ENCODE assay signal across 7 mouse cellular contexts in the genomic region with DNA sequence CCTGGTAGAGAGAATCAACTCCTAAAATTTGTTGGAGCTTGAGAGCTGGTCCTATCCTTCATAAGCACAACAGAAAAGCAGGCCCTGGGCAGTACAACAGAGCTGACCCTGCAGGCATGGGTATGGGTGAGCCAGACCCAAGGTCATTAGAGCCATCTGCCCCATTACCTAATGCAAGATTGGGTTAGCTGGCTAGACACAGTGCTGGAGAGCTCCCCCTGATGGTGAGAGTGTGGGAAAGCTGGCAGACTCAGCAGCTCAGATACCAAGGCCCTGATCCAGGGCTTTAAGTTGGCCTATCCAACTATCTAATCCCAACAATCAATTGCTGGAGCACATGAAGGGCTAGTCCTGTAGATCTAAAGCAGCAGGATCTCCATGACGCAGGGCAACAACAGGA. TPM values are rescaled to one million over a fixed set of nuclear protein-coding genes. Genes with fewer than 3 reads are reported as not detected.
DNase-seq lines count a peak whose midpoint lies in the region; ATAC-seq and TF ChIP-seq lines count a peak whose summit lies in the region.

No protein-coding gene starts in this region.

- H3K36me3 ChIP-seq in heart, postnatal 0 days (replicated peaks; ENCODE audit: control insufficient read depth, insufficient read depth, low read length), result peaks cover 56% of the 10 kb centered on the region

- no peak overlapping the region for H3K4me2 ChIP-seq in heart, postnatal 0 days (ENCODE audit: low read depth, low read length)

- H3K9ac ChIP-seq in heart, postnatal 0 days (replicated peaks; ENCODE audit: low read depth, low read length), result no peak overlapping the region

- TF ChIP-seq EP300 in heart, postnatal 0 days (IDR thresholded peaks at IDR 0.05; ENCODE audit: low read depth), result no peak

- peak; percentile 79 for ATAC-seq in heart, postnatal 0 days (ENCODE audit: insufficient read depth, low read depth)

- WGBS in heart, postnatal 0 days, result 78% methylated on average over 1 of the region's 1 CpGs
- WGBS in lung, adult 2 months, result 90% methylated on average over 1 of the region's 1 CpGs

- no peaks in the 10 kb centered on the region for H3K27me3 ChIP-seq in heart, postnatal 0 days (ENCODE audit: control insufficient read depth, insufficient read depth, low read length)

- peak; percentile 68 for TF ChIP-seq CTCF in heart, postnatal 0 days (IDR thresholded peaks at IDR 0.05; ENCODE audit: low read depth)
- peak; percentile 90 for TF ChIP-seq CTCF in lung, adult 2 months (IDR thresholded peaks at IDR 0.05; ENCODE audit: insufficient read depth, low read length)

- peak overlapping the region; percentile 41 for H3K27ac ChIP-seq in heart, postnatal 0 days (ENCODE audit: low read depth)

- no peak for TF ChIP-seq POLR2A in lung, adult 2 months (IDR thresholded peaks at IDR 0.05; ENCODE audit: borderline replicate concordance, extremely low read depth, low read depth, low read length)

- peaks cover 8% of the 10 kb centered on the region; the same call in 1 of the 2 replicates for H3K4me1 ChIP-seq in heart, postnatal 0 days (ENCODE audit: control insufficient read depth, insufficient read depth)
- H3K4me1 ChIP-seq in lung, adult 2 months (ENCODE audit: control insufficient read depth, insufficient read depth, low read length), result peaks cover 6% of the 10 kb centered on the region

- H3K9me3 ChIP-seq in heart, postnatal 0 days (replicated peaks; ENCODE audit: control insufficient read depth, low read length), result no peaks in the 10 kb centered on the region

- H3K4me3 ChIP-seq in heart, postnatal 0 days (ENCODE audit: low read depth, low read length), result no peak overlapping the region
- no peak overlapping the region for H3K4me3 ChIP-seq in lung, adult 2 months (replicated peaks; ENCODE audit: extremely low read depth, low read depth, low read length)

- DNase-seq in right cerebral cortex, adult 2 months (ENCODE audit: low spot score in 2 of 2), result peak; percentile 42 to 55
- no peak for DNase-seq in right cerebral cortex, postnatal 25 days
- peak; percentile 85 to 95 for DNase-seq in adrenal gland, adult (ENCODE audit: inconsistent age in 2 of 2, low spot score in 1 of 2)
- DNase-seq in cerebellum, postnatal 14 days, result peak; percentile 59 to 75
- DNase-seq in heart, postnatal 0 days (ENCODE audit: low spot score), result peak; percentile 66
- peak; percentile 52 for DNase-seq in lung, adult 2 months
- DNase-seq in spleen, postnatal 36 days (ENCODE audit: low spot score in 2 of 2), result peak; percentile 52 to 59

RNA-seq across cellular contexts. Expression of a gene that starts 4.5 kb away (rescaled TPM):
- total RNA-seq in heart, postnatal 0 days (2014; rRNA removed; ENCODE audit: low replicate concordance), result 46.7 and 56.4 TPM in 2 replicates
- 20.8 and 23.4 TPM in 2 replicates for polyA plus RNA-seq in heart, postnatal 0 days (2015; fragmentation: Nextera tagmentation; extraction: Ambion mirVana)
- 34.8 and 45.0 TPM in 2 replicates for polyA plus RNA-seq in lung, adult 2 months (2012; rRNA removed)

RNA-seq across cellular contexts. Expression of a gene that starts 5.1 kb away (rescaled TPM):
- 248 and 262 TPM in 2 replicates for total RNA-seq in heart, postnatal 0 days (2014; rRNA removed; ENCODE audit: low replicate concordance)
- 330 and 353 TPM in 2 replicates for polyA plus RNA-seq in heart, postnatal 0 days (2015; fragmentation: Nextera tagmentation; extraction: Ambion mirVana)
- polyA plus RNA-seq in lung, adult 2 months (2012; rRNA removed), result 110 and 135 TPM in 2 replicates

RNA-seq across cellular contexts. Expression of a gene that starts 22.8 kb away (rescaled TPM):
- total RNA-seq in heart, postnatal 0 days (2014; rRNA removed; ENCODE audit: low replicate concordance), result 47.2 and 55.1 TPM in 2 replicates
- 30.0 and 32.1 TPM in 2 replicates for polyA plus RNA-seq in heart, postnatal 0 days (2015; fragmentation: Nextera tagmentation; extraction: Ambion mirVana)
- polyA plus RNA-seq in lung, adult 2 months (2012; rRNA removed), result 62.8 and 65.4 TPM in 2 replicates

RNA-seq across cellular contexts. Expression of a gene that starts 46.3 kb away (rescaled TPM):
- 19.8 and 21.4 TPM in 2 replicates for total RNA-seq in heart, postnatal 0 days (2014; rRNA removed; ENCODE audit: low replicate concordance)
- 6.7 and 7.4 TPM in 2 replicates for polyA plus RNA-seq in heart, postnatal 0 days (2015; fragmentation: Nextera tagmentation; extraction: Ambion mirVana)
- 17.9 and 21.8 TPM in 2 replicates for polyA plus RNA-seq in lung, adult 2 months (2012; rRNA removed)
